In the genomic region with DNA sequence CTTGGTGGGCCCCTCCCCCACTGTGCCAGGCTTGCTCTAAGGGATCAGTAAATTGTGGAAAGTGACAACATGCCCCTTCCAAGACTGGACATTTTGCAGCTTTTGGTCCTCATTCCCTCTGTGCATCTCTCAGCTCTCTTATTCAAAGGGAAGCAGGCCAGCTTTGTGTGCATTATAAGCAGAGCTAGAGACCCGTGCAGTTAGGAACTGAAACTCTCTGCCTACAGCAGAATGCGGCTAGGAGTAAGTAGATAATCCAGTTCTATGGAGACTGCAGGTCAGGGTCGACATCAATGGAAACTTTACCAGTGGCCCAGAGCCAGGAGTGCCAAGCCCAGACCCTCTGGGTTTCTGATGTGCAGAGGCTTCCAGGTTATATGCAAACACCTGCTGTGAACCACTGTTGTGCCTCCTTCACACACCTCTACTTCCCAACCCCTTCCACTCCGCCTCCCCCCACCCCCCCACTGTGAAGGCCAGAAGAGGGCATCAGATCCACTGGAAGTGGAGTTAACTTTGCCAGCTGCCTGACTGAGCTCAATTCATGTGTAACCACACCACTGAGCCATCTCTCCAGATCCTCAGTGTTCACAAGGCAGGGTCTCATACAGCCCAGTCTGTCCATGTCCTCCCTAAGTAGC, we compare ENCODE assay signal across 25 mouse cellular contexts. TPM values are rescaled to one million over a fixed set of nuclear protein-coding genes. Genes with fewer than 3 reads are reported as not detected.
DNase-seq lines count a peak whose midpoint lies in the region; ATAC-seq and TF ChIP-seq lines count a peak whose summit lies in the region.
"Had no signal": no experiment of that assay in that cellular context is flagged by ENCODE, and none has a peak within 500 bp of the region (broad histone marks: within the 10 kb centered on the region; RNA-seq: fewer than 3 reads in every experiment).

No protein-coding gene starts in this region.

- H3K4me1 ChIP-seq in cerebellum, adult 2 months (ENCODE audit: control insufficient read depth, insufficient read depth, low read length) = no peaks in the 10 kb centered on the region
- peaks cover 4% of the 10 kb centered on the region for H3K4me1 ChIP-seq in hindbrain, embryonic 16.5 days (ENCODE audit: control insufficient read depth, insufficient read depth, low read depth, low read length)
- H3K4me1 ChIP-seq in hindbrain, embryonic 11.5 days (replicated peaks; ENCODE audit: control insufficient read depth, insufficient read depth, low read length) = no peaks in the 10 kb centered on the region
- H3K4me1 ChIP-seq in neural tube, embryonic 13.5 days (replicated peaks) = peaks cover 20% of the 10 kb centered on the region
- H3K4me1 ChIP-seq in neural tube, embryonic 15.5 days = peaks cover 15% of the 10 kb centered on the region
- H3K4me1 ChIP-seq: stomach, embryonic 15.5 days had no signal

- peaks cover 3% of the 10 kb centered on the region for H3K36me3 ChIP-seq in hindbrain, embryonic 16.5 days (ENCODE audit: control insufficient read depth, insufficient read depth, low read length)
- no peaks in the 10 kb centered on the region for H3K36me3 ChIP-seq in hindbrain, embryonic 11.5 days (ENCODE audit: control insufficient read depth, insufficient read depth, low read length)
- H3K36me3 ChIP-seq in neural tube, embryonic 13.5 days = no peaks in the 10 kb centered on the region
- no peaks in the 10 kb centered on the region for H3K36me3 ChIP-seq in neural tube, embryonic 15.5 days
- H3K36me3 ChIP-seq in splenic B cell, adult 2 months (ENCODE audit: control insufficient read depth, insufficient read depth, low read length, poor library complexity, severe bottlenecking) = no peaks in the 10 kb centered on the region
- H3K36me3 ChIP-seq: embryonic facial prominence, embryonic 12.5 days; midbrain, embryonic 13.5 days; neural tube, embryonic 12.5 days; stomach, embryonic 15.5 days had no signal

- intact Hi-C loops in gastrocnemius, postnatal 14 days (cut with DNase I; ENCODE audit: low total_unique reads) = no loop called here

- no peak overlapping the region for H3K4me2 ChIP-seq in hindbrain, embryonic 16.5 days (ENCODE audit: low read length)
- H3K4me2 ChIP-seq in hindbrain, embryonic 11.5 days (replicated peaks; ENCODE audit: low read depth, low read length) = no peak overlapping the region
- H3K4me2 ChIP-seq in neural tube, embryonic 13.5 days = no peak overlapping the region
- H3K4me2 ChIP-seq in neural tube, embryonic 15.5 days = no peak overlapping the region
- H3K4me2 ChIP-seq: embryonic facial prominence, embryonic 12.5 days; forebrain, embryonic 13.5 days; hindbrain, embryonic 14.5 days; midbrain, embryonic 13.5 days; neural tube, embryonic 12.5 days; stomach, embryonic 15.5 days had no signal

- peak; percentile 33 for DNase-seq in cerebellum, adult 11-12 months
- no peak for DNase-seq in cerebellum, adult 2 months
- DNase-seq in hindbrain, embryonic 11.5 days (ENCODE audit: low spot score) = no peak
- peak; percentile 38 for DNase-seq in splenic B cell, adult 2 months (ENCODE audit: low read depth, low spot score)
- no peak for DNase-seq in gastrocnemius, postnatal 14 days
- DNase-seq: adrenal gland, postnatal 14 days; gastrocnemius, adult 2 months; heart, adult 11 months; heart, postnatal 36 days; kidney, adult 8-10 months; kidney, postnatal 25 days; liver; thymus, postnatal 36 days had no signal

- 28% methylated on average over 4 of the region's 4 CpGs for WGBS in cerebellum, adult 2 months
- 22% methylated on average over 4 of the region's 4 CpGs for WGBS in hindbrain, embryonic 16.5 days
- WGBS in hindbrain, embryonic 11.5 days = 26% methylated on average over 4 of the region's 4 CpGs
- WGBS in neural tube, embryonic 13.5 days = 22% methylated on average over 4 of the region's 4 CpGs
- 44% methylated on average over 4 of the region's 4 CpGs for WGBS in neural tube, embryonic 15.5 days

- no peaks in the 10 kb centered on the region for H3K27me3 ChIP-seq in cerebellum, adult 2 months (ENCODE audit: control insufficient read depth, insufficient read depth, low read length)
- no peaks in the 10 kb centered on the region for H3K27me3 ChIP-seq in hindbrain, embryonic 16.5 days (replicated peaks; ENCODE audit: control insufficient read depth, insufficient read depth, low read length)
- no peaks in the 10 kb centered on the region for H3K27me3 ChIP-seq in hindbrain, embryonic 11.5 days (ENCODE audit: control insufficient read depth, insufficient read depth, low read length)
- no peaks in the 10 kb centered on the region for H3K27me3 ChIP-seq in neural tube, embryonic 13.5 days
- no peaks in the 10 kb centered on the region for H3K27me3 ChIP-seq in neural tube, embryonic 15.5 days (replicated peaks)
- H3K27me3 ChIP-seq in splenic B cell, adult 2 months (ENCODE audit: control insufficient read depth, insufficient read depth, low read length, poor library complexity, severe bottlenecking) = no peaks in the 10 kb centered on the region
- H3K27me3 ChIP-seq: embryonic facial prominence, embryonic 12.5 days; forebrain, embryonic 13.5 days; midbrain, embryonic 13.5 days; neural tube, embryonic 12.5 days; stomach, embryonic 15.5 days had no signal

- no peaks in the 10 kb centered on the region for H3K9me3 ChIP-seq in hindbrain, embryonic 16.5 days (ENCODE audit: control insufficient read depth, low read length)
- H3K9me3 ChIP-seq in hindbrain, embryonic 11.5 days (ENCODE audit: control insufficient read depth, low read length) = no peaks in the 10 kb centered on the region
- no peaks in the 10 kb centered on the region for H3K9me3 ChIP-seq in neural tube, embryonic 13.5 days
- H3K9me3 ChIP-seq in neural tube, embryonic 15.5 days (replicated peaks) = no peaks in the 10 kb centered on the region
- H3K9me3 ChIP-seq: embryonic facial prominence, embryonic 12.5 days; forebrain, embryonic 13.5 days; midbrain, embryonic 13.5 days; neural tube, embryonic 12.5 days; stomach, embryonic 15.5 days had no signal

- no peak overlapping the region for H3K4me3 ChIP-seq in cerebellum, adult 2 months (replicated peaks; ENCODE audit: insufficient read depth, low read depth, low read length)
- H3K4me3 ChIP-seq in hindbrain, embryonic 16.5 days (ENCODE audit: low read length) = no peak overlapping the region
- H3K4me3 ChIP-seq in hindbrain, embryonic 11.5 days (ENCODE audit: low read depth, low read length) = no peak overlapping the region
- H3K4me3 ChIP-seq in neural tube, embryonic 13.5 days = no peak overlapping the region
- H3K4me3 ChIP-seq in neural tube, embryonic 15.5 days (replicated peaks) = no peak overlapping the region
- H3K4me3 ChIP-seq: embryonic facial prominence, embryonic 12.5 days; erythroblast, embryonic 14.5 days; forebrain, embryonic 13.5 days; gastrocnemius, adult 2 months; layer of hippocampus, adult 2 months; midbrain, embryonic 13.5 days; neural tube, embryonic 12.5 days; stomach, embryonic 15.5 days had no signal

- TF ChIP-seq CTCF in cerebellum, adult 2 months (IDR thresholded peaks at IDR 0.05; ENCODE audit: borderline replicate concordance, insufficient read depth, low read depth, low read length) = no peak

- no peak overlapping the region for H3K9ac ChIP-seq in hindbrain, embryonic 16.5 days (ENCODE audit: low read depth, low read length)
- no peak overlapping the region for H3K9ac ChIP-seq in hindbrain, embryonic 11.5 days (ENCODE audit: low read depth, low read length)
- H3K9ac ChIP-seq in neural tube, embryonic 13.5 days = 0 out of 2 replicates have a peak overlapping the region, but pooled peaks have one; percentile 31
- H3K9ac ChIP-seq in neural tube, embryonic 15.5 days (replicated peaks) = no peak overlapping the region
- H3K9ac ChIP-seq: embryonic facial prominence, embryonic 12.5 days; forebrain, embryonic 13.5 days; hindbrain, embryonic 14.5 days; midbrain, embryonic 13.5 days; neural tube, embryonic 12.5 days; stomach, embryonic 15.5 days had no signal

- ATAC-seq in hindbrain, embryonic 16.5 days = no peak
- ATAC-seq in hindbrain, embryonic 11.5 days (ENCODE audit: low FRiP score) = no peak
- ATAC-seq in neural tube, embryonic 13.5 days (ENCODE audit: low read depth) = no peak
- no peak for ATAC-seq in neural tube, embryonic 15.5 days (ENCODE audit: low FRiP score)
- ATAC-seq: forebrain, embryonic 13.5 days; lung, postnatal 0 days; midbrain, embryonic 13.5 days had no signal

- no peak overlapping the region for H3K27ac ChIP-seq in cerebellum, adult 2 months (ENCODE audit: insufficient read depth, low read length)
- peak overlapping the region; percentile 7; the same call in 1 of the 2 replicates for H3K27ac ChIP-seq in hindbrain, embryonic 16.5 days (ENCODE audit: low read depth, low read length)
- H3K27ac ChIP-seq in hindbrain, embryonic 11.5 days (ENCODE audit: low read depth, low read length) = no peak overlapping the region
- no peak overlapping the region for H3K27ac ChIP-seq in neural tube, embryonic 13.5 days (replicated peaks)
- no peak overlapping the region for H3K27ac ChIP-seq in neural tube, embryonic 15.5 days (replicated peaks)
- H3K27ac ChIP-seq: embryonic facial prominence, embryonic 12.5 days; forebrain, embryonic 13.5 days; gastrocnemius, adult 2 months; hindbrain, embryonic 14.5 days; layer of hippocampus, adult 2 months; midbrain, embryonic 13.5 days; neural tube, embryonic 12.5 days; stomach, embryonic 15.5 days had no signal

- no peak for TF ChIP-seq POLR2A in cerebellum, adult 2 months (IDR thresholded peaks at IDR 0.05; ENCODE audit: borderline replicate concordance, insufficient read depth, low read length)

RNA-seq across cellular contexts. Expression of a gene that starts 11.2 kb away (rescaled TPM):
- 7.6 and 8.6 TPM in 2 replicates for polyA plus RNA-seq in cerebellum, adult 2 months (2012; rRNA removed)
- polyA plus RNA-seq in hindbrain, embryonic 16.5 days (2015; fragmentation: Nextera tagmentation; extraction: Ambion mirVana) = 3.3 and 4.8 TPM in 2 replicates
- 5.5 and 6.2 TPM in 2 replicates for polyA plus RNA-seq in hindbrain, embryonic 11.5 days (2014; fragmentation: Nextera tagmentation; extraction: Ambion mirVana)
- 5.7 and 6.4 TPM in 2 replicates for polyA plus RNA-seq in neural tube, embryonic 13.5 days (2015; fragmentation: Nextera tagmentation; extraction: Ambion mirVana)
- polyA plus RNA-seq in neural tube, embryonic 15.5 days (2015; fragmentation: Nextera tagmentation; extraction: Ambion mirVana) = 4.1 and 6.5 TPM in 2 replicates
- total RNA-seq in gastrocnemius, postnatal 14 days (2021) = 1 to 10 TPM; 4.9 to 5.9 TPM

Comparison
In these comparisons a context has a peak if more than half of its experiments do, and no peak if none do; other contexts are left out.
1. DNase-seq: peak in cerebellum, adult 11-12 months (single experiment) and splenic B cell, adult 2 months (single experiment); none in cerebellum, adult 2 months (0 of 2), hindbrain, embryonic 11.5 days (single experiment) and gastrocnemius, postnatal 14 days (single experiment).